Mouse (Mus musculus) embryonic fibroblast, embryonic 13.5 days (primary cell): ENCODE data around the gene Pfkp.

ENCODE experiments used
- CTCF ChIP-seq: IDR thresholded peaks from 2 replicates; pipeline ENCODE4 v1.5.1; 2011; ENCODE audit warnings: mild to moderate bottlenecking, control low read depth, low read length, moderate library complexity, borderline replicate concordance; ENCODE audit not compliant: insufficient read depth
- POLR2A ChIP-seq: IDR thresholded peaks from 2 replicates; pipeline ENCODE4 v1.6.1; 2011; ENCODE audit warnings: low read depth, mild to moderate bottlenecking, control low read depth, low read length, moderate library complexity

DNA sequence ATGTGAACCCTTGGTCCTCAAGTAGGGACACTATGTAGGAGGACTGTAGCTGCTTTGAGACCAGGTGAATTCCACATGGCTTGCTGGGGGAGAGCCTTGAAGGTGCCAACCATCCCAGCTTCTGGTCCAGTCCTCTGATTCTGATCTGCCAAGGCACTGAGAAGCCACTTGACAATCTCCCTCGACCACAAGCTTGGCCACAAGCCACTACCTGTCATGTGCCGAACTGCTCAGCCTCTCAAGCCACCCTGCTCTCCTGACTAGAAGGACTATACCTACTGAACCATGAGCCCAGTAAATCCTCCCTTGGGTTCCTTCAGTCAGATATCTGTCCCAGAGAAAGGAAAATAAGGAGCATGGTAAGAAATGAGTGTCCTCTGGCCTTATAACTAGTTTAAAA lies 24.0 kb downstream of the Pfkp start:
- no peak for TF ChIP-seq CTCF
- no peak for TF ChIP-seq POLR2A
